Mouse (Mus musculus): ENCODE measurements at regions not wholly inside any gene's neighbourhood (a gene's known extent, or its start where the extent isn't known, plus 50 kb on each side); places are given as distances from the start of the nearest gene placed in this dataset.

- H3K27ac ChIP-seq (ENCODE audit: low read depth, low read length) = no peak overlapping the region
- H3K9me3 ChIP-seq (replicated peaks; ENCODE audit: control insufficient read depth, low read length) = no peaks in the 10 kb centered on the region
- no peaks in the 10 kb centered on the region for H3K36me3 ChIP-seq (ENCODE audit: control insufficient read depth, insufficient read depth, low read length)
- H3K27me3 ChIP-seq (ENCODE audit: control insufficient read depth, insufficient read depth, low read length) = no peaks in the 10 kb centered on the region
- H3K4me2 ChIP-seq = no peak overlapping the region
- peaks cover 4% of the 10 kb centered on the region; the same call in 1 of the 2 replicates for H3K4me1 ChIP-seq (ENCODE audit: control insufficient read depth, insufficient read depth, low read length)
- WGBS (ENCODE audit: insufficient replicate concordance) = 79% methylated on average over 3 of the region's 3 CpGs
- no peak overlapping the region for H3K4me3 ChIP-seq (ENCODE audit: low read depth, low read length)
- no peak for ATAC-seq (replicated peaks; ENCODE audit: insufficient number of reproducible peaks, low FRiP score, low TSS enrichment)
- no peak overlapping the region for H3K9ac ChIP-seq (ENCODE audit: low read depth, low read length)
These were observed 62.1 kb downstream of the 4933412E24Rik start for GRCm38 (mm10) chr15:59954345-59954744.

- no peak for ATAC-seq (replicated peaks; ENCODE audit: insufficient number of reproducible peaks, low FRiP score, low TSS enrichment)
- 19% methylated on average over 4 of the region's 4 CpGs for WGBS (ENCODE audit: insufficient replicate concordance)
These were observed 62.6 kb downstream of the 4933412E24Rik start for GRCm38 (mm10) chr15:59953857-59954256.

GRCm38 (mm10) chr15:59950617-59951216 is 65.7 kb downstream of the 4933412E24Rik start:
- Histone ChIP-seq H3K27me3 (ENCODE audit: control insufficient read depth, insufficient read depth, low read length) (no peaks in the 10 kb centered on the region), H3K27ac (ENCODE audit: low read depth, low read length) (no peak overlapping the region), H3K4me3 (ENCODE audit: low read depth, low read length) (no peak overlapping the region), H3K9ac (ENCODE audit: low read depth, low read length) (no peak overlapping the region), H3K4me1 (ENCODE audit: control insufficient read depth, insufficient read depth, low read length) (peaks cover 4% of the 10 kb centered on the region; the same call in 1 of the 2 replicates), H3K4me2 (no peak overlapping the region), H3K36me3 (ENCODE audit: control insufficient read depth, insufficient read depth, low read length) (no peaks in the 10 kb centered on the region), H3K9me3 (replicated peaks; ENCODE audit: control insufficient read depth, low read length) (no peaks in the 10 kb centered on the region)
- 84% methylated on average over 3 of the region's 3 CpGs for WGBS (ENCODE audit: insufficient replicate concordance)
- ATAC-seq (replicated peaks; ENCODE audit: insufficient number of reproducible peaks, low FRiP score, low TSS enrichment) = no peak

More at GRCm38 (mm10) chr15:59953857-59954256, 62.6 kb downstream of the 4933412E24Rik start:
- Histone ChIP-seq H3K9me3 (replicated peaks; ENCODE audit: control insufficient read depth, low read length) (no peaks in the 10 kb centered on the region), H3K4me2 (no peak overlapping the region), H3K27me3 (ENCODE audit: control insufficient read depth, insufficient read depth, low read length) (no peaks in the 10 kb centered on the region), H3K4me3 (ENCODE audit: low read depth, low read length) (no peak overlapping the region), H3K36me3 (ENCODE audit: control insufficient read depth, insufficient read depth, low read length) (no peaks in the 10 kb centered on the region), H3K4me1 (ENCODE audit: control insufficient read depth, insufficient read depth, low read length) (peaks cover 4% of the 10 kb centered on the region; the same call in 1 of the 2 replicates), H3K9ac (ENCODE audit: low read depth, low read length) (no peak overlapping the region), H3K27ac (ENCODE audit: low read depth, low read length) (no peak overlapping the region)

- no peaks in the 10 kb centered on the region for H3K36me3 ChIP-seq (ENCODE audit: control insufficient read depth, insufficient read depth, low read length)
- 8% methylated on average over 8 of the region's 8 CpGs for WGBS (ENCODE audit: insufficient replicate concordance)
- H3K4me1 ChIP-seq (ENCODE audit: control insufficient read depth, insufficient read depth, low read length) = no peaks in the 10 kb centered on the region
- H3K4me3 ChIP-seq (ENCODE audit: low read depth, low read length) = no peak overlapping the region
- H3K27me3 ChIP-seq (ENCODE audit: control insufficient read depth, insufficient read depth, low read length) = no peaks in the 10 kb centered on the region
- peak overlapping the region; percentile 4; the same call in 1 of the 2 replicates for H3K4me2 ChIP-seq
- H3K9ac ChIP-seq (ENCODE audit: low read depth, low read length) = no peak overlapping the region
- no peak overlapping the region for H3K27ac ChIP-seq (ENCODE audit: low read depth, low read length)
- H3K9me3 ChIP-seq (replicated peaks; ENCODE audit: control insufficient read depth, low read length) = 0 out of 2 replicates have a peak, but pooled peaks cover 3% of the 10 kb centered on the region
- ATAC-seq (replicated peaks; ENCODE audit: insufficient number of reproducible peaks, low FRiP score, low TSS enrichment) = no peak
These were observed 71.2 kb downstream of the 4933412E24Rik start for GRCm38 (mm10) chr15:59945208-59945607.

- 0 out of 2 replicates have a peak, but pooled peaks cover 3% of the 10 kb centered on the region for H3K9me3 ChIP-seq (replicated peaks; ENCODE audit: control insufficient read depth, low read length)
- ATAC-seq (replicated peaks; ENCODE audit: insufficient number of reproducible peaks, low FRiP score, low TSS enrichment) = no peak
- no peak overlapping the region for H3K9ac ChIP-seq (ENCODE audit: low read depth, low read length)
- H3K4me3 ChIP-seq (ENCODE audit: low read depth, low read length) = no peak overlapping the region
- H3K4me2 ChIP-seq = no peak overlapping the region
- no peaks in the 10 kb centered on the region for H3K4me1 ChIP-seq (ENCODE audit: control insufficient read depth, insufficient read depth, low read length)
- H3K36me3 ChIP-seq (ENCODE audit: control insufficient read depth, insufficient read depth, low read length) = no peaks in the 10 kb centered on the region
- no peaks in the 10 kb centered on the region for H3K27me3 ChIP-seq (ENCODE audit: control insufficient read depth, insufficient read depth, low read length)
- 48% methylated on average over 5 of the region's 5 CpGs for WGBS (ENCODE audit: insufficient replicate concordance)
- H3K27ac ChIP-seq (ENCODE audit: low read depth, low read length) = no peak overlapping the region
These were observed 79.9 kb downstream of the 4933412E24Rik start for GRCm38 (mm10) chr15:59936486-59936885.

- H3K27me3 ChIP-seq (ENCODE audit: control insufficient read depth, insufficient read depth, low read length) = no peaks in the 10 kb centered on the region
- H3K9ac ChIP-seq (ENCODE audit: low read depth, low read length) = no peak overlapping the region
- no peak for ATAC-seq (replicated peaks; ENCODE audit: insufficient number of reproducible peaks, low FRiP score, low TSS enrichment)
- H3K9me3 ChIP-seq (replicated peaks; ENCODE audit: control insufficient read depth, low read length) = no peaks in the 10 kb centered on the region
- H3K27ac ChIP-seq (ENCODE audit: low read depth, low read length) = no peak overlapping the region
- no peaks in the 10 kb centered on the region for H3K36me3 ChIP-seq (ENCODE audit: control insufficient read depth, insufficient read depth, low read length)
- 60% methylated on average over 4 of the region's 4 CpGs for WGBS (ENCODE audit: insufficient replicate concordance)
- no peak overlapping the region for H3K4me2 ChIP-seq
- H3K4me1 ChIP-seq (ENCODE audit: control insufficient read depth, insufficient read depth, low read length) = no peaks in the 10 kb centered on the region
- no peak overlapping the region for H3K4me3 ChIP-seq (ENCODE audit: low read depth, low read length)
These were observed 102.6 kb downstream of the 4933412E24Rik start for GRCm38 (mm10) chr15:59913860-59914259.

GRCm38 (mm10) chr15:59908300-59908699 is 108.1 kb downstream of the 4933412E24Rik start:
- no peaks in the 10 kb centered on the region for H3K9me3 ChIP-seq (replicated peaks; ENCODE audit: control insufficient read depth, low read length)
- no peak overlapping the region for H3K4me2 ChIP-seq
- WGBS (ENCODE audit: insufficient replicate concordance) = 68% methylated on average over 2 of the region's 2 CpGs
- H3K27ac ChIP-seq (ENCODE audit: low read depth, low read length) = no peak overlapping the region
- no peaks in the 10 kb centered on the region for H3K4me1 ChIP-seq (ENCODE audit: control insufficient read depth, insufficient read depth, low read length)
- no peak for ATAC-seq (replicated peaks; ENCODE audit: insufficient number of reproducible peaks, low FRiP score, low TSS enrichment)
- H3K36me3 ChIP-seq (ENCODE audit: control insufficient read depth, insufficient read depth, low read length) = no peaks in the 10 kb centered on the region
- no peak overlapping the region for H3K9ac ChIP-seq (ENCODE audit: low read depth, low read length)
- H3K4me3 ChIP-seq (ENCODE audit: low read depth, low read length) = no peak overlapping the region
- H3K27me3 ChIP-seq (ENCODE audit: control insufficient read depth, insufficient read depth, low read length) = no peaks in the 10 kb centered on the region

- Histone ChIP-seq H3K9ac (ENCODE audit: low read depth, low read length) (no peak overlapping the region), H3K4me3 (ENCODE audit: low read depth, low read length) (no peak overlapping the region), H3K4me2 (no peak overlapping the region), H3K4me1 (ENCODE audit: control insufficient read depth, insufficient read depth, low read length) (no peaks in the 10 kb centered on the region), H3K27ac (ENCODE audit: low read depth, low read length) (no peak overlapping the region), H3K36me3 (ENCODE audit: control insufficient read depth, insufficient read depth, low read length) (no peaks in the 10 kb centered on the region), H3K27me3 (ENCODE audit: control insufficient read depth, insufficient read depth, low read length) (no peaks in the 10 kb centered on the region), H3K9me3 (replicated peaks; ENCODE audit: control insufficient read depth, low read length) (no peaks in the 10 kb centered on the region)
- 75% methylated on average over 9 of the region's 9 CpGs for WGBS (ENCODE audit: insufficient replicate concordance)
- ATAC-seq (replicated peaks; ENCODE audit: insufficient number of reproducible peaks, low FRiP score, low TSS enrichment) = no peak
These were observed 110.3 kb downstream of the 4933412E24Rik start for GRCm38 (mm10) chr15:59905832-59906797.
